16 mouse cellular contexts compared by ENCODE assay signal in genomic region chr4:33799110-33799509, GRCm38 (mm10).
DNase-seq lines count a peak whose midpoint lies in the region; ATAC-seq and TF ChIP-seq lines count a peak whose summit lies in the region.
"Had no signal": no experiment of that assay in that cellular context is flagged by ENCODE, and none has a peak within 500 bp of the region (broad histone marks: within the 10 kb centered on the region; RNA-seq: fewer than 3 reads in every experiment).

No protein-coding gene starts in this region.

- TF ChIP-seq POLR2A in cerebellum, adult 2 months (IDR thresholded peaks at IDR 0.05; ENCODE audit: borderline replicate concordance, insufficient read depth, low read length): no peak

- H3K9ac ChIP-seq in forebrain, embryonic 16.5 days (replicated peaks; ENCODE audit: low read depth, low read length): 0 out of 2 replicates have a peak overlapping the region, but pooled peaks have one; percentile 19
- no peak overlapping the region for H3K9ac ChIP-seq in neural tube, embryonic 15.5 days (replicated peaks)
- H3K9ac ChIP-seq: embryonic facial prominence, embryonic 13.5 days; kidney, embryonic 15.5 days; lung, embryonic 15.5 days had no signal

- no peaks in the 10 kb centered on the region for H3K36me3 ChIP-seq in forebrain, embryonic 16.5 days (ENCODE audit: control insufficient read depth, insufficient read depth)
- H3K36me3 ChIP-seq in neural tube, embryonic 15.5 days: no peaks in the 10 kb centered on the region
- H3K36me3 ChIP-seq: embryonic facial prominence, embryonic 13.5 days; G1E; kidney, embryonic 15.5 days; lung, embryonic 15.5 days had no signal

- H3K27ac ChIP-seq in layer of hippocampus, adult 2 months: no peak overlapping the region
- H3K27ac ChIP-seq in cerebellum, adult 2 months (ENCODE audit: insufficient read depth, low read length): peak overlapping the region; percentile 78
- peak overlapping the region; percentile 41 for H3K27ac ChIP-seq in forebrain, embryonic 16.5 days (ENCODE audit: low read length)
- no peak overlapping the region for H3K27ac ChIP-seq in neural tube, embryonic 15.5 days (replicated peaks)
- H3K27ac ChIP-seq: embryonic facial prominence, embryonic 13.5 days; kidney, embryonic 15.5 days; lung, embryonic 15.5 days had no signal

- peak overlapping the region; percentile 26 for H3K4me2 ChIP-seq in forebrain, embryonic 16.5 days (ENCODE audit: low read length)
- H3K4me2 ChIP-seq in neural tube, embryonic 15.5 days: peak overlapping the region; percentile 46
- H3K4me2 ChIP-seq: embryonic facial prominence, embryonic 13.5 days; kidney, embryonic 15.5 days; liver, embryonic 11.5 days; lung, embryonic 15.5 days had no signal

- peak; percentile 55; the same call in 1 of the 2 replicates for ATAC-seq in forebrain, embryonic 16.5 days
- peak; percentile 68; the same call in 1 of the 2 replicates for ATAC-seq in neural tube, embryonic 15.5 days (ENCODE audit: low FRiP score)
- ATAC-seq: inflammation-experienced regulatory T-cells, adult 6 months had no signal

- H3K4me1 ChIP-seq in cerebellum, adult 2 months (ENCODE audit: control insufficient read depth, insufficient read depth, low read length): peaks cover 16% of the 10 kb centered on the region
- H3K4me1 ChIP-seq in forebrain, embryonic 16.5 days (replicated peaks; ENCODE audit: control insufficient read depth, insufficient read depth, low read length): peaks cover 9% of the 10 kb centered on the region; the same call in 1 of the 2 replicates
- H3K4me1 ChIP-seq in neural tube, embryonic 15.5 days: peaks cover 7% of the 10 kb centered on the region; the same call in 1 of the 2 replicates
- H3K4me1 ChIP-seq: embryonic facial prominence, embryonic 13.5 days; kidney, embryonic 15.5 days; lung, embryonic 15.5 days had no signal

- H3K4me3 ChIP-seq in layer of hippocampus, adult 2 months: no peak overlapping the region
- H3K4me3 ChIP-seq in cerebellum, adult 2 months (replicated peaks; ENCODE audit: insufficient read depth, low read depth, low read length): no peak overlapping the region
- H3K4me3 ChIP-seq in forebrain, embryonic 16.5 days (replicated peaks; ENCODE audit: low read length): no peak overlapping the region
- 0 out of 2 replicates have a peak overlapping the region, but pooled peaks have one; percentile 7 for H3K4me3 ChIP-seq in neural tube, embryonic 15.5 days (replicated peaks)
- H3K4me3 ChIP-seq: embryonic facial prominence, embryonic 13.5 days; kidney, embryonic 15.5 days; lung, embryonic 15.5 days had no signal

- 19% methylated on average over 6 of the region's 6 CpGs for WGBS in cerebellum, adult 2 months
- 28% methylated on average over 6 of the region's 6 CpGs for WGBS in forebrain, embryonic 16.5 days
- WGBS in neural tube, embryonic 15.5 days: 26% methylated on average over 6 of the region's 6 CpGs

- 0 out of 2 replicates have a peak, but pooled peaks cover 4% of the 10 kb centered on the region for H3K9me3 ChIP-seq in forebrain, embryonic 16.5 days (ENCODE audit: control insufficient read depth, low read length)
- H3K9me3 ChIP-seq in neural tube, embryonic 15.5 days (replicated peaks): 0 out of 2 replicates have a peak, but pooled peaks cover 4% of the 10 kb centered on the region
- H3K9me3 ChIP-seq: embryonic facial prominence, embryonic 13.5 days; G1E; kidney, embryonic 15.5 days; lung, embryonic 15.5 days had no signal

- TF ChIP-seq CTCF in layer of hippocampus, adult 2 months (conservative IDR thresholded peaks at IDR 0.05): peak; percentile 31
- TF ChIP-seq CTCF in cerebellum, adult 2 months (IDR thresholded peaks at IDR 0.05; ENCODE audit: borderline replicate concordance, insufficient read depth, low read depth, low read length): peak; percentile 20; the same call in 1 of the 2 replicates

- no peak for DNase-seq in layer of hippocampus, adult 2 months (ENCODE audit: low spot score in 2 of 2)
- no peak for DNase-seq in layer of hippocampus, postnatal 10 days (ENCODE audit: low spot score in 2 of 2)
- DNase-seq in cerebellum, adult 2 months: peak; percentile 59 to 69
- no peak for DNase-seq in ovary, adult 18-20 months (ENCODE audit: low spot score)
- no peak for DNase-seq in urinary bladder, postnatal 25 days (ENCODE audit: low spot score)
- DNase-seq: adrenal gland, postnatal 25 days; gastrocnemius, postnatal 25 days; thymus, postnatal 36 days had no signal

- H3K27me3 ChIP-seq in cerebellum, adult 2 months (ENCODE audit: control insufficient read depth, insufficient read depth, low read length): no peaks in the 10 kb centered on the region
- no peaks in the 10 kb centered on the region for H3K27me3 ChIP-seq in forebrain, embryonic 16.5 days (replicated peaks; ENCODE audit: control insufficient read depth, insufficient read depth, low read length)
- H3K27me3 ChIP-seq in neural tube, embryonic 15.5 days (replicated peaks): no peaks in the 10 kb centered on the region
- H3K27me3 ChIP-seq: embryonic facial prominence, embryonic 13.5 days; kidney, embryonic 15.5 days; lung, embryonic 15.5 days had no signal

Comparison
In these comparisons a context has a peak if more than half of its experiments do, and no peak if none do; other contexts are left out.
1. DNase-seq: peak in cerebellum, adult 2 months (2 of 2); none in layer of hippocampus, adult 2 months (0 of 2), layer of hippocampus, postnatal 10 days (0 of 2), ovary, adult 18-20 months (single experiment) and urinary bladder, postnatal 25 days (single experiment).
2. H3K27ac ChIP-seq: peak in cerebellum, adult 2 months (single experiment) and forebrain, embryonic 16.5 days (single experiment); none in layer of hippocampus, adult 2 months (single experiment) and neural tube, embryonic 15.5 days (single experiment).